Mouse (Mus musculus): ENCODE data around the gene Ilf3. TPM values are rescaled to one million over a fixed set of nuclear protein-coding genes. Genes with fewer than 3 reads are reported as not detected.

The Ilf3 gene
- polyA plus RNA-seq, 1 experiment: 40.1 TPM

DNA sequence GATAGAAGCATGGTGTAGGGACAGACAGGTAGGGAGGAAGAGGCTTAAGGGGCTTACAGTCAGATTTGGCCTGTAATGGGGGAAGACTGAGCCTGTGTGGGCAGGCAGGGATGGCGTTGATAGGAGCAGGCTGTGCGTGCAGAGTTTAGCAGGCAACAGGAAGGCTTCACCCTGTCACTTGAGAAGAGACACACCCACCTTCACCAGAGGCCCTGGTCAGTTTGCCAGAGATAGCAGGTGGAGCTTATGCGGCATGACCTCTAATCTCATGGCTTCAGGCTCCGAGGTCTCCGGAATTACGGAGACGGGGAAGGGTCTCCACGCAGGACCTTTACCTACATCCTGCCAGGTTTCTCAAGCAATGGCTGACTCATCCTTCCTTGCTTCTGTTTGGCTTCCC, 84.2 kb downstream of the Ilf3 start:
- peaks cover 25% of the 10 kb centered on the region for H3K4me1 ChIP-seq (ENCODE audit: control insufficient read depth, insufficient read depth, low read length)
- H3K27ac ChIP-seq (ENCODE audit: control insufficient read depth, insufficient read depth, low read depth, low read length, poor library complexity): peak overlapping the region; percentile 42; the same call in 1 of the 2 replicates
- H3K4me3 ChIP-seq (replicated peaks; ENCODE audit: control insufficient read depth, low read depth, low read length): no peak overlapping the region
- 23% methylated on average over 8 of the region's 8 CpGs for WGBS
- TF ChIP-seq CTCF (IDR thresholded peaks at IDR 0.05; ENCODE audit: control insufficient read depth, insufficient read depth, low read length) (no peak), POLR2A (IDR thresholded peaks at IDR 0.05; ENCODE audit: borderline replicate concordance, control insufficient read depth, low read depth, low read length) (no peak)

DNA sequence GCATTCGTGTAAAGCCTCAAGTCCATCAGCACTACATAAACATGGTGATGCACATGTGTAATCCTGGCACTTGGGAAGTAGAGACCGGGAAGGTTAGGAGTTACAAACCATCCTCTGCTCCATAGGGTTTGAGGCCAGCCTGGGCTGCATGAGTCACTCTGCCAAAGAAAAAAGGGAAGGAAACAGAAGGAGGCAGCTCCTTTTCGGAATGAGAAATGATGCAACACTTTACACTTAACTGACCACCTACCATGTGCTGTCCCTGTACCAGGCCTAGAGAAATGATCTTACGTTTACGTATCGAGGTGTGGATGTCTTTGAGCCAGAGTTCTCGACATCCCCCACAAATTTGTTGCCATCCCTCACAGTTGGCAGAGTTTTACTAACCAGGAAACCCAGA, 85.3 kb downstream of the Ilf3 start:
- H3K4me3 ChIP-seq (replicated peaks; ENCODE audit: control insufficient read depth, low read depth, low read length): no peak overlapping the region
- WGBS: 19% methylated on average over 7 of the region's 7 CpGs
- H3K27ac ChIP-seq (ENCODE audit: control insufficient read depth, insufficient read depth, low read depth, low read length, poor library complexity): peak overlapping the region; percentile 42; the same call in 1 of the 2 replicates
- TF ChIP-seq POLR2A (IDR thresholded peaks at IDR 0.05; ENCODE audit: borderline replicate concordance, control insufficient read depth, low read depth, low read length) (no peak), CTCF (IDR thresholded peaks at IDR 0.05; ENCODE audit: control insufficient read depth, insufficient read depth, low read length) (no peak)
- H3K4me1 ChIP-seq (ENCODE audit: control insufficient read depth, insufficient read depth, low read length): peaks cover 20% of the 10 kb centered on the region

DNA sequence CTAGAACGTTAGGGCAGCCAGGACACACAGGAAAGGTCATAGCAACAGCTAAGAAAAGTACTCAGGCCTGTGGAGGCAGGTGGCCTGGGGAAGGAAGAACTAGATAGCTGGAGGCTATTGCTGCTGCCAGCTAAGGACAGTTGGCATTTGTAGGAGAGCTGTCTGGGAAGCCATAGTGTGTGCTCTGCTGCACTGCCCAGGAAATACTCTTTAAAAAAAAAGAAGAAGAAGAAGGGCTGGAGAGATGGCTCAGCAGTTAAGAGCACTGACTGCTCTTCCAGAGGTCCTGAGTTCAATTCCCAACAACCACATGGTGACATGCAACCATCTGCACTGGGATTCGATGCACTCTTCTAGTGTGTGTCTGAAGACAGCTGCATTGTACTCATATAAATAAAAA, 85.8 kb downstream of the Ilf3 start:
- TF ChIP-seq CTCF (IDR thresholded peaks at IDR 0.05; ENCODE audit: control insufficient read depth, insufficient read depth, low read length) (no peak), POLR2A (IDR thresholded peaks at IDR 0.05; ENCODE audit: borderline replicate concordance, control insufficient read depth, low read depth, low read length) (no peak)
- WGBS: 46% methylated on average over 2 of the region's 2 CpGs
- Histone ChIP-seq H3K27ac (ENCODE audit: control insufficient read depth, insufficient read depth, low read depth, low read length, poor library complexity) (peak overlapping the region; percentile 42; the same call in 1 of the 2 replicates), H3K4me3 (replicated peaks; ENCODE audit: control insufficient read depth, low read depth, low read length) (no peak overlapping the region), H3K4me1 (ENCODE audit: control insufficient read depth, insufficient read depth, low read length) (peaks cover 20% of the 10 kb centered on the region)

DNA sequence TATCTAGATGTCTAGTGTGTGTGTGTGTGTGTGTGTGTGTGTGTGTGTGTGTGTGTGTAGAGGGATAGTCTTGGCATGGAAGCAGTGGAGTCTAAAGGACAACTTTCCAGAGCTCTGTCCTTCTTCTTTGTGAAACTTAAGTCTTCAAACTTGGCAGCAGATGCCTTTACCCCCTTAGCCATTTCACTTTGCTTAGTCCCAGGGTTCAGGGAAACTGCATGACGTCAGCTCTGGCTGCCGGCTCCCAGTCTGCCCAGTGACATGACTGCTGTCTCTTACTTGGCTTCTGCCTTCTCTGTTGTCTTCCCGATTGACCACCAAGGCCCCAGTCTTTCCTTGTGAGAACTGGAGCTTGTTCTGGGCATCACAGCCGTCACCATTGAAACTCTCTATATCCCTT, 86.9 kb downstream of the Ilf3 start:
- H3K27ac ChIP-seq (ENCODE audit: control insufficient read depth, insufficient read depth, low read depth, low read length, poor library complexity): no peak overlapping the region
- H3K4me3 ChIP-seq (replicated peaks; ENCODE audit: control insufficient read depth, low read depth, low read length): no peak overlapping the region
- no peak for TF ChIP-seq CTCF (IDR thresholded peaks at IDR 0.05; ENCODE audit: control insufficient read depth, insufficient read depth, low read length)
- TF ChIP-seq POLR2A (IDR thresholded peaks at IDR 0.05; ENCODE audit: borderline replicate concordance, control insufficient read depth, low read depth, low read length): no peak
- H3K4me1 ChIP-seq (ENCODE audit: control insufficient read depth, insufficient read depth, low read length): peaks cover 20% of the 10 kb centered on the region
- 81% methylated on average over 4 of the region's 4 CpGs for WGBS

Other genes with a start within 250 kb of the Ilf3 start
- gene Tyk2, start 236.6 kb upstream of the Ilf3 start, polyA plus RNA-seq (2011; ENCODE audit: insufficient read depth, insufficient read length, low replicate concordance, missing spikeins): 15.0 and 27.9 TPM in 2 replicates
- 29.6 and 51.1 TPM in 2 replicates for gene Cdc37, start 217.9 kb upstream of the Ilf3 start, polyA plus RNA-seq (2011; ENCODE audit: insufficient read depth, insufficient read length, low replicate concordance, missing spikeins)
- gene Pde4a, start 202.2 kb upstream of the Ilf3 start, polyA plus RNA-seq (2011; ENCODE audit: insufficient read depth, insufficient read length, low replicate concordance, missing spikeins): 6.5 and 7.9 TPM in 2 replicates
- gene Keap1, start 128.5 kb upstream of the Ilf3 start, polyA plus RNA-seq (2011; ENCODE audit: insufficient read depth, insufficient read length, low replicate concordance, missing spikeins): 24.7 and 35.1 TPM in 2 replicates
- 0.65 and 1.00 TPM in 2 replicates for gene S1pr5, start 119.4 kb upstream of the Ilf3 start, polyA plus RNA-seq (2011; ENCODE audit: insufficient read depth, insufficient read length, low replicate concordance, missing spikeins)
- 42.9 and 74.7 TPM in 2 replicates for gene Atg4d, start 102.6 kb upstream of the Ilf3 start, polyA plus RNA-seq (2011; ENCODE audit: insufficient read depth, insufficient read length, low replicate concordance, missing spikeins)
- gene Kri1, start 79.9 kb upstream of the Ilf3 start, polyA plus RNA-seq (2011; ENCODE audit: insufficient read depth, insufficient read length, low replicate concordance, missing spikeins): 50.1 and 105 TPM in 2 replicates
- 84.1 and 99.0 TPM in 2 replicates for gene Cdkn2d, start 76.5 kb upstream of the Ilf3 start, polyA plus RNA-seq (2011; ENCODE audit: insufficient read depth, insufficient read length, low replicate concordance, missing spikeins)
- gene Ap1m2, start 55.5 kb upstream of the Ilf3 start, polyA plus RNA-seq (2011; ENCODE audit: insufficient read depth, insufficient read length, low replicate concordance, missing spikeins): 1.8 TPM in 1 of 2 replicates, not detected in the other
- gene Slc44a2, start 47.2 kb upstream of the Ilf3 start, polyA plus RNA-seq (2011; ENCODE audit: insufficient read depth, insufficient read length, low replicate concordance, missing spikeins): 57.3 and 106 TPM in 2 replicates
- 24.8 and 56.3 TPM in 2 replicates for gene Qtrt1, start 44.0 kb downstream of the Ilf3 start, polyA plus RNA-seq (2011; ENCODE audit: insufficient read depth, insufficient read length, low replicate concordance, missing spikeins)
- gene Dnm2, start 57.0 kb downstream of the Ilf3 start, polyA plus RNA-seq (2011; ENCODE audit: insufficient read depth, insufficient read length, low replicate concordance, missing spikeins): 86.9 and 130 TPM in 2 replicates
- 6.7 and 7.6 TPM in 2 replicates for gene Tmed1, start 142.4 kb downstream of the Ilf3 start, polyA plus RNA-seq (2011; ENCODE audit: insufficient read depth, insufficient read length, low replicate concordance, missing spikeins)
- gene AB124611, start 158.3 kb downstream of the Ilf3 start, polyA plus RNA-seq (2011; ENCODE audit: insufficient read depth, insufficient read length, low replicate concordance, missing spikeins): 53.1 and 110 TPM in 2 replicates
- 29.7 and 37.6 TPM in 2 replicates for gene Carm1, start 179.0 kb downstream of the Ilf3 start, polyA plus RNA-seq (2011; ENCODE audit: insufficient read depth, insufficient read length, low replicate concordance, missing spikeins)
- gene Timm29, start 224.9 kb downstream of the Ilf3 start, polyA plus RNA-seq (2011; ENCODE audit: insufficient read depth, insufficient read length, low replicate concordance, missing spikeins): 10.4 and 11.6 TPM in 2 replicates
- 4.8 and 5.0 TPM in 2 replicates for gene Yipf2, start 225.0 kb downstream of the Ilf3 start, polyA plus RNA-seq (2011; ENCODE audit: insufficient read depth, insufficient read length, low replicate concordance, missing spikeins)
- 45.4 and 66.3 TPM in 2 replicates for gene Smarca4, start 248.3 kb downstream of the Ilf3 start, polyA plus RNA-seq (2011; ENCODE audit: insufficient read depth, insufficient read length, low replicate concordance, missing spikeins)